Mouse (Mus musculus): ENCODE measurements around the gene Snx4. TPM values are rescaled to one million over a fixed set of nuclear protein-coding genes. Genes with fewer than 3 reads are reported as not detected.

The Snx4 gene
- total and polyA plus RNA-seq, 2 experiments from 2014 or later: 68.5 to 73.0 TPM

DNA sequence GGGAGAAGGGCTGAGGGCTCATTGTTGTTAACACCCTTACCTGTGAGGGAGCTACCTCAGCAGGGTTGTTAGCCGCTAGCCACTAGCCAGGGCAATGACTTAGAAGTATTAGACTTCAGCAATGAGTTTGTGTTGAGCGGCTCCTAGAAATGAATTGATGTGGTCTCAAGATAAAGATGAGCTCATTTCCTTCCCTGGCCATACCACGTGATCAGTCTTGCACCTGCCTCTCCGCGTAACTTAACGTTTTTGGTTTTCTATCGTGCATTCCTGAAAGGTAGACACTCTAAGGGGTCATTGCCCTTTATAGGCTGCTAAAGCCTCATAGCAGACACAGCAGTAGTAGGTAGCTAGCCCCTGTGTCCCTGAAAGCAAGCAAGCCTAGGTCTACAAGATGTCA is 92.4 kb downstream of the Snx4 start:
- H3K36me3 ChIP-seq (replicated peaks; ENCODE audit: control insufficient read depth, insufficient read depth, low read length): no peaks in the 10 kb centered on the region
- H3K4me1 ChIP-seq (ENCODE audit: control insufficient read depth, insufficient read depth): no peaks in the 10 kb centered on the region
- H3K4me2 ChIP-seq (ENCODE audit: low read depth, low read length): no peak overlapping the region
- H3K9ac ChIP-seq (replicated peaks; ENCODE audit: low read depth, low read length): no peak overlapping the region
- H3K27ac ChIP-seq (ENCODE audit: low read depth): no peak overlapping the region; the same call in 1 of the 2 replicates
- ATAC-seq (ENCODE audit: insufficient read depth, low read depth) (no peak), DNase-seq (ENCODE audit: low spot score) (no peak)
- no peak for TF ChIP-seq EP300 (IDR thresholded peaks at IDR 0.05; ENCODE audit: low read depth)
- no peak for TF ChIP-seq CTCF (IDR thresholded peaks at IDR 0.05; ENCODE audit: low read depth)
- H3K27me3 ChIP-seq (ENCODE audit: control insufficient read depth, insufficient read depth, low read length): no peaks in the 10 kb centered on the region
- H3K9me3 ChIP-seq (replicated peaks; ENCODE audit: control insufficient read depth, low read length): no peaks in the 10 kb centered on the region
- WGBS: 76% methylated on average over 7 of the region's 7 CpGs
- H3K4me3 ChIP-seq (ENCODE audit: low read depth, low read length): no peak overlapping the region

DNA sequence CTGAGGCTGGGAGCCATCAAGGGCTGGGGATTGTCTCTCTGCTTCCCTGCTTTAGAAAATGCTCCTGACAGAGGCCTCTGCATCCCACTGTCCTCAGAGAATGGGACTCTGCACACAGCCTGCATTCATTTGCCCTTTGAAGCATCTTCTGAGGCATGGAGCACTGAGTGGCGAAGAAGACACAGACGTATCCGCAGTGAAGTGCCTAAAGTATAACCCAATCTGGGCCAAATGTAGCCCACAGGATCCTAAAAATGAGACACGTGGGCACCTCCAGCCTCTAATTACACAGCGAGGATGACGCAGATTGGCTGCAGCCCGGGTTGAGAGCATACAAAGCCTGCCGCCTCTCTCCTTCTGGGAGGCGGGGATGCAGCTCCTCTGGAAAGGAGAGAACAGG is 93.1 kb downstream of the Snx4 start:
- no peak for ATAC-seq (ENCODE audit: insufficient read depth, low read depth)
- TF ChIP-seq CTCF (IDR thresholded peaks at IDR 0.05; ENCODE audit: low read depth) (no peak), EP300 (IDR thresholded peaks at IDR 0.05; ENCODE audit: low read depth) (no peak)
- WGBS: 71% methylated on average over 9 of the region's 9 CpGs
- Histone ChIP-seq H3K27ac (ENCODE audit: low read depth) (no peak overlapping the region; the same call in 1 of the 2 replicates), H3K4me1 (ENCODE audit: control insufficient read depth, insufficient read depth) (no peaks in the 10 kb centered on the region), H3K36me3 (replicated peaks; ENCODE audit: control insufficient read depth, insufficient read depth, low read length) (no peaks in the 10 kb centered on the region), H3K9ac (replicated peaks; ENCODE audit: low read depth, low read length) (no peak overlapping the region), H3K4me3 (ENCODE audit: low read depth, low read length) (no peak overlapping the region), H3K4me2 (ENCODE audit: low read depth, low read length) (no peak overlapping the region), H3K27me3 (ENCODE audit: control insufficient read depth, insufficient read depth, low read length) (no peaks in the 10 kb centered on the region), H3K9me3 (replicated peaks; ENCODE audit: control insufficient read depth, low read length) (no peaks in the 10 kb centered on the region)
- DNase-seq (ENCODE audit: low spot score): no peak

DNA sequence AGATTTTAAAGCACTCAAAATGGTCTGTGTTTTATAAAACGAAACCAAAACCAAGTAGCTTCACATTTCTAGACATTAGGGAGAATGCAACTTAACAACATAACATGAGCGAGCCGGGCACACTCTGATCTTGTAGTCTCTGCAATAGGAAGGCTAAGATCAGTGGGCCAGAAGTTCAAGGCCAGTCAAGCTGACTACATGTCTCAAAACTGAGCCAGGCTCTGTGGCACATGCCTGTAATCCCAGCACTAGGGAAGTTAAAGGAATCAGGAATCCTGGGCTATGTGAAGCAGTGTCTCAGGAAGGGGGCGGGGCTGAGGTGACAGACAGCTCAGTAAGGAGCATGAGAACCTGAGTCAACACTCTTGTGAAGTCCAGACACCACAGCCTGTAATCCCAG is 93.6 kb downstream of the Snx4 start:
- DNase-seq (ENCODE audit: low spot score) (no peak), ATAC-seq (ENCODE audit: insufficient read depth, low read depth) (no peak)
- Histone ChIP-seq H3K4me1 (ENCODE audit: control insufficient read depth, insufficient read depth) (no peaks in the 10 kb centered on the region), H3K27ac (ENCODE audit: low read depth) (no peak overlapping the region), H3K9ac (replicated peaks; ENCODE audit: low read depth, low read length) (no peak overlapping the region), H3K4me2 (ENCODE audit: low read depth, low read length) (no peak overlapping the region), H3K36me3 (replicated peaks; ENCODE audit: control insufficient read depth, insufficient read depth, low read length) (no peaks in the 10 kb centered on the region), H3K27me3 (ENCODE audit: control insufficient read depth, insufficient read depth, low read length) (no peaks in the 10 kb centered on the region), H3K4me3 (ENCODE audit: low read depth, low read length) (no peak overlapping the region), H3K9me3 (replicated peaks; ENCODE audit: control insufficient read depth, low read length) (no peaks in the 10 kb centered on the region)
- WGBS: 74% methylated on average over 4 of the region's 4 CpGs
- TF ChIP-seq CTCF (IDR thresholded peaks at IDR 0.05; ENCODE audit: low read depth) (no peak), EP300 (IDR thresholded peaks at IDR 0.05; ENCODE audit: low read depth) (no peak)

GRCm38 (mm10) chr16:33346376-33346775 is 95.1 kb downstream of the Snx4 start:
- DNase-seq (ENCODE audit: low spot score) (no peak), ATAC-seq (ENCODE audit: insufficient read depth, low read depth) (no peak)
- 29% methylated on average over 3 of the region's 3 CpGs for WGBS
- Histone ChIP-seq H3K27me3 (ENCODE audit: control insufficient read depth, insufficient read depth, low read length) (no peaks in the 10 kb centered on the region), H3K4me3 (ENCODE audit: low read depth, low read length) (no peak overlapping the region), H3K27ac (ENCODE audit: low read depth) (no peak overlapping the region), H3K36me3 (replicated peaks; ENCODE audit: control insufficient read depth, insufficient read depth, low read length) (no peaks in the 10 kb centered on the region), H3K9ac (replicated peaks; ENCODE audit: low read depth, low read length) (no peak overlapping the region), H3K4me1 (ENCODE audit: control insufficient read depth, insufficient read depth) (no peaks in the 10 kb centered on the region), H3K4me2 (ENCODE audit: low read depth, low read length) (no peak overlapping the region), H3K9me3 (replicated peaks; ENCODE audit: control insufficient read depth, low read length) (no peaks in the 10 kb centered on the region)
- TF ChIP-seq CTCF (IDR thresholded peaks at IDR 0.05; ENCODE audit: low read depth): no peak
- no peak for TF ChIP-seq EP300 (IDR thresholded peaks at IDR 0.05; ENCODE audit: low read depth)

DNA sequence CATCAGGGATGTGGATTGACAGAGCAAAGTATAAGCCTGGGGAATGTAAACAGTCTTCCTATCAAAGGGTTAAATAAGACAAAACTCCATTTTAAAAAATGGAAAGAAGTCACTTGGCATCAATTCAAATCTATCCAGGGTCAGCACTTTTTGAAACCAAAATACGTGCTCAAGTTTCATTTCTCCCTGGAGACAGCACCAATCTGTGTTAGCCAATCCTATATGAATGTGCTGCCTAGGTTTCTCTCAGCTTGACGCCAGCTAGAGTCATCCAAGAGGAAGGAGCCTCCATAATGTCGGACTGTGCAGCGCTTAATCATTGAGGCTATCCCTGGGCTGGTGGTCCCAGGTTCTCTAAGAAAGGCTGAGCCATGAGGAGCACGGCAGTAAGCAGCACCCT is 95.9 kb downstream of the Snx4 start:
- no peak for ATAC-seq (ENCODE audit: insufficient read depth, low read depth)
- Histone ChIP-seq H3K9me3 (replicated peaks; ENCODE audit: control insufficient read depth, low read length) (no peaks in the 10 kb centered on the region), H3K27me3 (ENCODE audit: control insufficient read depth, insufficient read depth, low read length) (no peaks in the 10 kb centered on the region), H3K4me1 (ENCODE audit: control insufficient read depth, insufficient read depth) (no peaks in the 10 kb centered on the region), H3K27ac (ENCODE audit: low read depth) (no peak overlapping the region), H3K4me2 (ENCODE audit: low read depth, low read length) (no peak overlapping the region), H3K9ac (replicated peaks; ENCODE audit: low read depth, low read length) (no peak overlapping the region), H3K36me3 (replicated peaks; ENCODE audit: control insufficient read depth, insufficient read depth, low read length) (no peaks in the 10 kb centered on the region), H3K4me3 (ENCODE audit: low read depth, low read length) (no peak overlapping the region)
- DNase-seq (ENCODE audit: low spot score): no peak
- TF ChIP-seq EP300 (IDR thresholded peaks at IDR 0.05; ENCODE audit: low read depth) (no peak), CTCF (IDR thresholded peaks at IDR 0.05; ENCODE audit: low read depth) (no peak)
- 65% methylated on average over 5 of the region's 5 CpGs for WGBS

Other genes starting within 250 kb of the Snx4 start
- 0.23 TPM in 1 of 2 replicates, not detected in the other for gene Iqcg, start 195.2 kb upstream of the Snx4 start, total RNA-seq (2014; rRNA removed; ENCODE audit: low replicate concordance)
- 0.83 and 1.4 TPM in 2 replicates for gene Iqcg, start 195.2 kb upstream of the Snx4 start, polyA plus RNA-seq (2015; fragmentation: Nextera tagmentation; extraction: Ambion mirVana)
- gene Rpl35a, start 195.0 kb upstream of the Snx4 start, total RNA-seq (2014; rRNA removed; ENCODE audit: low replicate concordance): 615 and 659 TPM in 2 replicates
- gene Rpl35a, start 195.0 kb upstream of the Snx4 start, polyA plus RNA-seq (2015; fragmentation: Nextera tagmentation; extraction: Ambion mirVana): 490 and 528 TPM in 2 replicates
- 3.5 and 4.4 TPM in 2 replicates for gene Lmln, start 188.9 kb upstream of the Snx4 start, total RNA-seq (2014; rRNA removed; ENCODE audit: low replicate concordance)
- gene Lmln, start 188.9 kb upstream of the Snx4 start, polyA plus RNA-seq (2015; fragmentation: Nextera tagmentation; extraction: Ambion mirVana): 0.81 and 1.1 TPM in 2 replicates
- gene Osbpl11, start 66.4 kb upstream of the Snx4 start, total RNA-seq (2014; rRNA removed; ENCODE audit: low replicate concordance): 18.0 and 20.3 TPM in 2 replicates
- 9.9 and 10.4 TPM in 2 replicates for gene Osbpl11, start 66.4 kb upstream of the Snx4 start, polyA plus RNA-seq (2015; fragmentation: Nextera tagmentation; extraction: Ambion mirVana)
- 20.7 and 21.8 TPM in 2 replicates for gene Zfp148, start 129.4 kb downstream of the Snx4 start, total RNA-seq (2014; rRNA removed; ENCODE audit: low replicate concordance)
- 30.0 and 30.3 TPM in 2 replicates for gene Zfp148, start 129.4 kb downstream of the Snx4 start, polyA plus RNA-seq (2015; fragmentation: Nextera tagmentation; extraction: Ambion mirVana)